Mouse (Mus musculus) layer of hippocampus, postnatal 10 days (tissue): Measurements from ENCODE around the gene Rab4b. TPM values are rescaled to one million over a fixed set of nuclear protein-coding genes. Genes with fewer than 3 reads are reported as not detected.

ENCODE experiments used
- microRNA-seq, 2 experiments: library from miRNA; unstranded; fragments of <30 nt; microRNA quantifications; one replicate each; pipeline ENCODE4 v1.2.0; 2021
- total RNA-seq, 2 experiments: library from RNA; stranded (reverse); gene quantifications; 2 replicates each; pipeline ENCODE4 v1.2.3; 2021

Gene Rab4b
- total RNA-seq, 2 experiments from 2014 or later: 76.6 to 84.2 TPM

Small RNA genes within 50 kb of the gene (microRNA-seq; reads per million reads assigned to microRNA genes)
- gene Mir1191 (0 reads per million in 2 experiments), gene Mir3101 (0.89 to 0.98 reads per million in 2 experiments)

Other genes starting within 250 kb of the Rab4b start
- not detected for gene Cyp2a22, start 239.5 kb downstream of the Rab4b start, total RNA-seq
- gene Cyp2a12, start 149.8 kb downstream of the Rab4b start, total RNA-seq: not detected
- under 1 TPM; 0.18 to 0.51 TPM for gene Cyp2f2, start 59.0 kb downstream of the Rab4b start, total RNA-seq
- not detected for gene Cyp2t4, start 25.2 kb downstream of the Rab4b start, total RNA-seq
- 10 to 100 TPM; 85.9 to 88.9 TPM for gene Egln2, start 12.1 kb downstream of the Rab4b start, total RNA-seq
- under 1 TPM in 1 of 2 experiments, not detected in 1; 0.75 TPM for gene Gm21983, start 2.2 kb upstream of the Rab4b start, total RNA-seq
- gene Mia, start 2.3 kb upstream of the Rab4b start, total RNA-seq: 10 to 100 TPM; 10.9 to 13.9 TPM
- 10 to 100 TPM; 17.8 to 22.1 TPM for gene BC024978, start 16.9 kb upstream of the Rab4b start, total RNA-seq
- gene Snrpa, start 17.4 kb upstream of the Rab4b start, total RNA-seq: 10 to 100 TPM; 78.9 to 87.5 TPM
- 10 to 100 TPM in 1 of 2 experiments, 1 to 10 TPM in 1; 9.5 to 10.8 TPM for gene Itpkc, start 49.8 kb upstream of the Rab4b start, total RNA-seq
- gene Coq8b, start 54.1 kb upstream of the Rab4b start, total RNA-seq: 10 to 100 TPM; 26.9 to 29.5 TPM
- 100 to 1,000 TPM; 126 to 127 TPM for gene Numbl, start 79.5 kb upstream of the Rab4b start, total RNA-seq
- gene Ltbp4, start 158.8 kb upstream of the Rab4b start, total RNA-seq: 10 to 100 TPM; 49.9 to 59.2 TPM
- gene Shkbp1, start 177.1 kb upstream of the Rab4b start, total RNA-seq: 10 to 100 TPM; 24.9 to 29.9 TPM
- not detected for gene Gm20479, start 178.5 kb upstream of the Rab4b start, total RNA-seq